Mouse (Mus musculus) lung, embryonic 15.5 days (tissue): Measurements from ENCODE around the gene Got1. TPM values are rescaled to one million over a fixed set of nuclear protein-coding genes. Genes with fewer than 3 reads are reported as not detected.
A peak's percentile ranks its signal among the peaks of the same experiment; 100 is the strongest.

Experiments used
- ATAC-seq: fragments of 200-750 bp; cut with Nextera tagmentation; 2 replicates; pipeline ENCODE4 v1.8.0; 2017; ENCODE audit warnings: moderate number of reproducible peaks, borderline replicate concordance; ENCODE audit not compliant: low FRiP score, low TSS enrichment; ENCODE audit errors: extremely low read depth
- H3K27ac ChIP-seq: fragments of 300-500 bp; sonication (generic); 2 replicates; pipeline ENCODE4 v1.5.1; 2015; ENCODE audit warnings: moderate library complexity, mild to moderate bottlenecking, inconsistent platforms
- H3K27me3 ChIP-seq: fragments of 300-500 bp; sonication (generic); 2 replicates; pipeline ENCODE4 v1.6.1; 2015; ENCODE audit warnings: inconsistent platforms
- H3K36me3 ChIP-seq: fragments of 300-500 bp; sonication (generic); 2 replicates; pipeline ENCODE4 v1.6.1; 2015; ENCODE audit warnings: inconsistent platforms
- H3K4me1 ChIP-seq: fragments of 300-500 bp; sonication (generic); 2 replicates; pipeline ENCODE4 v1.6.1; 2015; ENCODE audit warnings: inconsistent platforms
- H3K4me2 ChIP-seq: fragments of 300-500 bp; sonication (generic); 2 replicates; pipeline ENCODE4 v1.6.1; 2015; ENCODE audit warnings: inconsistent platforms, mild to moderate bottlenecking, moderate library complexity
- H3K4me3 ChIP-seq: fragments of 300-500 bp; sonication (generic); 2 replicates; pipeline ENCODE4 v1.5.1; 2015; ENCODE audit warnings: mild to moderate bottlenecking, inconsistent platforms
- H3K9ac ChIP-seq: fragments of 300-500 bp; sonication (generic); 2 replicates; pipeline ENCODE4 v1.6.1; 2015; ENCODE audit warnings: inconsistent platforms
- H3K9me3 ChIP-seq: fragments of 300-500 bp; sonication (generic); 2 replicates; pipeline ENCODE4 v1.6.1; 2016; ENCODE audit warnings: inconsistent platforms
- WGBS: fragments of 180-500 bp; shearing (Covaris S2); methylation state at CpG from one replicate; pipeline ENCODE4 v1.1.7; 2015; 5-methylcytosine and 5-hydroxymethylcytosine counted together
- polyA plus RNA-seq: library from polyadenylated mRNA; unstranded; fragments of >200 nt; fragmentation: Nextera tagmentation; extraction: Ambion mirVana; gene quantifications from 2 replicates; pipeline ENCODE4 v1.2.1, GENCODE M21; 2015

Got1 gene
- polyA plus RNA-seq, 1 experiment from 2014 or later, result 31.1 TPM

- Histone ChIP-seq H3K36me3 (no peaks in the 10 kb centered on the region), H3K27me3 (peaks cover 65% of the 10 kb centered on the region), H3K4me2 (peak overlapping the region; percentile 11; the same call in 1 of the 2 replicates), H3K27ac (no peak overlapping the region), H3K9me3 (no peaks in the 10 kb centered on the region), H3K9ac (no peak overlapping the region), H3K4me3 (no peak overlapping the region), H3K4me1 (peaks cover 8% of the 10 kb centered on the region; the same call in 1 of the 2 replicates)
- no peak for ATAC-seq
- WGBS, result 5% methylated on average over 19 of the region's 19 CpGs
Measured at GRCm38 (mm10) chr19:43546337-43547117, 22.1 kb upstream of the Got1 start.

GRCm38 (mm10) chr19:43535372-43535771, 11.0 kb upstream of the Got1 start:
- 86% methylated on average over 3 of the region's 3 CpGs for WGBS
- no peak overlapping the region for H3K4me3 ChIP-seq
- no peak for ATAC-seq
- H3K4me1 ChIP-seq, result 0 out of 2 replicates have a peak, but pooled peaks cover 3% of the 10 kb centered on the region
- H3K27me3 ChIP-seq, result peaks cover 13% of the 10 kb centered on the region; the same call in 1 of the 2 replicates
- no peak overlapping the region for H3K27ac ChIP-seq
- no peak overlapping the region for H3K9ac ChIP-seq
- no peaks in the 10 kb centered on the region for H3K36me3 ChIP-seq
- H3K4me2 ChIP-seq, result no peak overlapping the region
- H3K9me3 ChIP-seq, result no peaks in the 10 kb centered on the region

GRCm38 (mm10) chr19:43530921-43531320, 6.5 kb upstream of the Got1 start:
- no peak for ATAC-seq
- H3K9me3 ChIP-seq, result no peaks in the 10 kb centered on the region
- H3K9ac ChIP-seq, result no peak overlapping the region
- no peak overlapping the region for H3K27ac ChIP-seq
- peaks cover 17% of the 10 kb centered on the region; the same call in 1 of the 2 replicates for H3K27me3 ChIP-seq
- H3K4me2 ChIP-seq, result no peak overlapping the region
- H3K4me1 ChIP-seq, result 0 out of 2 replicates have a peak, but pooled peaks cover 3% of the 10 kb centered on the region
- no peaks in the 10 kb centered on the region for H3K36me3 ChIP-seq
- 22% methylated on average over 12 of the region's 12 CpGs for WGBS
- no peak overlapping the region for H3K4me3 ChIP-seq

- Histone ChIP-seq H3K27ac (no peak overlapping the region), H3K4me3 (peak overlapping the region; percentile 22; the same call in 1 of the 2 replicates), H3K4me1 (peaks cover 4% of the 10 kb centered on the region; the same call in 1 of the 2 replicates), H3K9me3 (no peaks in the 10 kb centered on the region), H3K36me3 (no peaks in the 10 kb centered on the region), H3K27me3 (peaks cover 17% of the 10 kb centered on the region; the same call in 1 of the 2 replicates), H3K9ac (no peak overlapping the region), H3K4me2 (peak overlapping the region; percentile 48)
- no peak; the same call in 1 of the 2 replicates for ATAC-seq
- 2% methylated on average over 13 of the region's 13 CpGs for WGBS
Measured at GRCm38 (mm10) chr19:43530197-43530770, 5.9 kb upstream of the Got1 start.

- no peak overlapping the region for H3K9ac ChIP-seq
- peaks cover 17% of the 10 kb centered on the region; the same call in 1 of the 2 replicates for H3K27me3 ChIP-seq
- ATAC-seq, result no peak
- peaks cover 17% of the 10 kb centered on the region for H3K4me1 ChIP-seq
- WGBS, result 82% methylated on average over 8 of the region's 8 CpGs
- no peak overlapping the region for H3K4me2 ChIP-seq
- H3K9me3 ChIP-seq, result no peaks in the 10 kb centered on the region
- no peaks in the 10 kb centered on the region for H3K36me3 ChIP-seq
- no peak overlapping the region for H3K27ac ChIP-seq
- H3K4me3 ChIP-seq, result no peak overlapping the region
Measured at GRCm38 (mm10) chr19:43528056-43528587, 3.7 kb upstream of the Got1 start.

GRCm38 (mm10) chr19:43527131-43527530, 2.7 kb upstream of the Got1 start:
- peaks cover 14% of the 10 kb centered on the region; the same call in 1 of the 2 replicates for H3K27me3 ChIP-seq
- ATAC-seq, result no peak
- WGBS, result 10% methylated on average over 11 of the region's 11 CpGs
- no peak overlapping the region for H3K4me2 ChIP-seq
- H3K9ac ChIP-seq, result no peak overlapping the region
- no peaks in the 10 kb centered on the region for H3K9me3 ChIP-seq
- no peak overlapping the region for H3K4me3 ChIP-seq
- no peak overlapping the region for H3K27ac ChIP-seq
- H3K4me1 ChIP-seq, result peaks cover 17% of the 10 kb centered on the region
- no peaks in the 10 kb centered on the region for H3K36me3 ChIP-seq

GRCm38 (mm10) chr19:43526025-43526424, 1.6 kb upstream of the Got1 start:
- Histone ChIP-seq H3K27ac (no peak overlapping the region), H3K27me3 (peaks cover 9% of the 10 kb centered on the region; the same call in 1 of the 2 replicates), H3K4me1 (peaks cover 15% of the 10 kb centered on the region), H3K4me3 (no peak overlapping the region), H3K4me2 (no peak overlapping the region), H3K9me3 (no peaks in the 10 kb centered on the region), H3K9ac (no peak overlapping the region), H3K36me3 (no peaks in the 10 kb centered on the region)
- WGBS, result 83% methylated on average over 9 of the region's 9 CpGs
- ATAC-seq, result no peak

GRCm38 (mm10) chr19:43525566-43525965, 1.2 kb upstream of the Got1 start:
- WGBS, result 80% methylated on average over 7 of the region's 7 CpGs
- no peak overlapping the region for H3K27ac ChIP-seq

GRCm38 (mm10) chr19:43525104-43525482, 688 bp upstream of the Got1 start:
- WGBS, result 9% methylated on average over 10 of the region's 10 CpGs
- Histone ChIP-seq H3K4me3 (peak overlapping the region; percentile 60), H3K9me3 (no peaks in the 10 kb centered on the region), H3K4me2 (peak overlapping the region; percentile 79), H3K27me3 (peaks cover 9% of the 10 kb centered on the region; the same call in 1 of the 2 replicates), H3K27ac (no peak overlapping the region), H3K36me3 (no peaks in the 10 kb centered on the region), H3K4me1 (peaks cover 20% of the 10 kb centered on the region), H3K9ac (peak overlapping the region; percentile 49)
- ATAC-seq, result no peak

More at GRCm38 (mm10) chr19:43525566-43525965, 1.2 kb upstream of the Got1 start:
- H3K4me2 ChIP-seq, result peak overlapping the region; percentile 79; the same call in 1 of the 2 replicates
- H3K9me3 ChIP-seq, result no peaks in the 10 kb centered on the region
- H3K36me3 ChIP-seq, result no peaks in the 10 kb centered on the region
- ATAC-seq, result no peak
- H3K4me3 ChIP-seq, result no peak overlapping the region
- H3K4me1 ChIP-seq, result peaks cover 17% of the 10 kb centered on the region
- peaks cover 9% of the 10 kb centered on the region; the same call in 1 of the 2 replicates for H3K27me3 ChIP-seq
- H3K9ac ChIP-seq, result no peak overlapping the region

GRCm38 (mm10) chr19:43523551-43523950, 854 bp downstream of the Got1 start:
- H3K4me1 ChIP-seq, result peaks cover 20% of the 10 kb centered on the region
- H3K4me3 ChIP-seq, result peak overlapping the region; percentile 60
- no peak overlapping the region for H3K27ac ChIP-seq
- H3K9ac ChIP-seq, result 0 out of 2 replicates have a peak overlapping the region, but pooled peaks have one; percentile 31
- no peaks in the 10 kb centered on the region for H3K36me3 ChIP-seq
- WGBS, result 3% methylated on average over 12 of the region's 12 CpGs
- H3K4me2 ChIP-seq, result peak overlapping the region; percentile 79
- no peak for ATAC-seq
- no peaks in the 10 kb centered on the region for H3K9me3 ChIP-seq
- peaks cover 9% of the 10 kb centered on the region; the same call in 1 of the 2 replicates for H3K27me3 ChIP-seq

GRCm38 (mm10) chr19:43521996-43522395, 2.4 kb downstream of the Got1 start:
- Histone ChIP-seq H3K9me3 (no peaks in the 10 kb centered on the region), H3K4me1 (peaks cover 20% of the 10 kb centered on the region), H3K9ac (no peak overlapping the region), H3K4me3 (no peak overlapping the region), H3K36me3 (no peaks in the 10 kb centered on the region), H3K27me3 (peaks cover 7% of the 10 kb centered on the region; the same call in 1 of the 2 replicates), H3K4me2 (no peak overlapping the region), H3K27ac (no peak overlapping the region)
- ATAC-seq, result no peak
- 85% methylated on average over 9 of the region's 9 CpGs for WGBS
